Mouse (Mus musculus) layer of hippocampus, adult 18-20 months (tissue): Measurements from ENCODE around the gene Pomt1. TPM values are rescaled to one million over a fixed set of nuclear protein-coding genes. Genes with fewer than 3 reads are reported as not detected.

Experiments used
- DNase-seq, 2 experiments: peaks; one replicate each; pipeline ENCODE4 v3.0.0; 2022; ENCODE audit warnings: low spot score in 2 of 2
- total RNA-seq, 2 experiments: library from RNA; stranded (reverse); gene quantifications; 2 replicates each; pipeline ENCODE4 v1.2.3; 2021

Pomt1 gene
- total RNA-seq, 2 experiments from 2014 or later, result 23.3 to 24.4 TPM

DNA sequence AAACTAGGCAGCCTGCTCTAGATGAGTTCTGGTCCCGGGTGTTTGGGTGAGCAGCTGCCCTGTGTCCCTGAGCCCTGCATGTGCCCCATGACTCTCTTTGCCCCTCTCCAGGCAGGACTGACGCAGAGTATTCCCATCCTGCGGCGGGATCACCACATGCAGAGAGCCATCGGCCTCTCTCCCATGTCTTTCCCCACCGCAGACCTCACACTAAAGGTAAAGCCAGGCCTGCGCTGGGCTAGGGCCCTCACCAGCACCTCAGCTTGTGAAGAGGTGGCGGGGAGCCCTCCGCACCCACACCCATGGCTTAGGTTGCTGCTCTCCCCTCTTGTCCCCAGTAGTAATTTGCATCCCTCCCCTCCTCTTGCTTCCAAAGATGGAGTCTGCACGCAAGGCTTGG, 15.4 kb upstream of the Pomt1 start:
- DNase-seq, result no peak

GRCm38 (mm10) chr2:32221577-32221976, 14.8 kb upstream of the Pomt1 start:
- peak in 1 of 2 experiments; percentile 62 for DNase-seq

DNA sequence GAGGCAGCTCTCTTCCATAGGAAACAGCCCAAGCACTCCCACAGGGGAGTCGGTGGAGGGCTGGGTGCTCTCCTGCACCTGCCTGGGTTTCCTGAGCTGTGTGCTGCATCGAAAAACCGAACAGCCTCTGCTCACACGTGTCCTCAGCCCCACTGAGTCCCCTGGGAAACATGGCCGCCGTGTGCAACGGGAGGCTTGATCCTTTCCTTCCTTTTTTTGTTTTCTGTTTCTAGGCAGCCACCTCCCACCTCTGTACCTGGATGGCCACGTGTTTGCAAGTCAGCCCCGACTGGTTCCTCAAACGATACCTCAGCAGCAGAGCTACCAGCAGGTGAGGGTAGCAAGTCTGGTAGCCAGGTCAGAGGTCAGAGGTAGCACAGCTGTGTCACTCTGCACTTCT, 14.3 kb upstream of the Pomt1 start:
- no peak for DNase-seq

GRCm38 (mm10) chr2:32235433-32235832, 957 bp upstream of the Pomt1 start:
- DNase-seq, result no peak

GRCm38 (mm10) chr2:32236760-32237487, 534 bp downstream of the Pomt1 start:
- DNase-seq, result peak in 1 of 2 experiments; percentile 62

DNA sequence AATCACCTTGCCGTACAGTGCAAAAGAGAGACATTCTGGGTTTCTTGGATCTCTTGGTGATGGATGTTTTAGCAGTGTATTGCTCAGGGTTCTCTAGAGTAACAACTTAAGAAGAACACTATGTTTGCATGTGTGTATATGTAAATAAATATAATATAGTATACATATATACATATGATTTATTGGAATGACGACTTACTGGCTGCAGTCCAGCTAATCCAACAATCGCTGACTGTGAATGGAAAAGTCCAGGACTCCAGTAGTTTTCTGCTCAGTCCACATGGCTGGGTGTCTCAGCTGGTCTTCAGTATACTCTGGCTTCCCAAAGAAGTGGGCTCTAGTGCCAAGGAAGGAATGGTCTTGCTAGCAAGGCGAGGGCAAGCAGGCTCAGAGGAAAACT, 1.2 kb downstream of the Pomt1 start:
- no peak for DNase-seq

DNA sequence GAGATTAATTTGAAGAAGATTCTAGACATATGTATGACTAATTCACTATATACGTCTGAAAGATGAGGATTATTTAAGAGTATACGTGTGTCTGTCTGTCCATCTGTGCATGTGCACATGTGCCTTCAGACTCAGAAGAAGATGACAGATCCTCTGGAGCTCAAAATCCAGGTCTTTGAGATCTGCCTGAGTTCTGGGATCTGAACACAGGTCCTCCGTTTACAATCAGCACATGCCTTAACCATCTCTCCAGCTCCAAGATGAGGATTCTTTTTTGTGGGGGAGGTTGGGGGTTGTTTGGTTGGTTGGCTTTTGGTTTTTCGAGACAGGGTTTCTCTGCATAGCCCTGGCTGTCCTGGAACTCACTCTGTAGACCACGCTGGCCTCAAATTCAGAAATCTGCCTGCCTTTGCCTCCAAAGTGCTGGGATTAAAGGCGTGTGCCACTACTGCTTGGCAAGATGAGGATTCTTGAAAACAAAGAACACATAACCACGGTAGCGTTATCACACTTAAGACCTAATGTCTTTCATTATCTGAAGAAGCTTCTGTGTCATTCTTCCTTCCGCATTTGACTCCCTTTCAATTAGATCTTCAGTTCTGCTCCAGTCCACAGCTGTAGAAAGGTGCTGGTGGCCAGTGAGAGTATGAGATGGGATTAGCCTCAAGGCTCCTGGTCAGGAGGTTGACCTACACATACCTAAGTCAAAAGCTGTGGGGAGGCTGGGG, 2.5 kb downstream of the Pomt1 start:
- DNase-seq, result no peak

GRCm38 (mm10) chr2:32240591-32240990, 4.2 kb downstream of the Pomt1 start:
- DNase-seq, result no peak

- DNase-seq, result no peak
Observed at GRCm38 (mm10) chr2:32242986-32243385, 6.6 kb downstream of the Pomt1 start.

GRCm38 (mm10) chr2:32246741-32247140, 10.4 kb downstream of the Pomt1 start:
- no peak for DNase-seq

GRCm38 (mm10) chr2:32248377-32249361, 12.3 kb downstream of the Pomt1 start:
- no peak for DNase-seq

GRCm38 (mm10) chr2:32251791-32252527, 15.6 kb downstream of the Pomt1 start:
- no peak for DNase-seq

- no peak for DNase-seq
Observed at GRCm38 (mm10) chr2:32252658-32253057, 16.3 kb downstream of the Pomt1 start.

- no peak for DNase-seq
Observed at GRCm38 (mm10) chr2:32253352-32253751, 17.0 kb downstream of the Pomt1 start.

DNA sequence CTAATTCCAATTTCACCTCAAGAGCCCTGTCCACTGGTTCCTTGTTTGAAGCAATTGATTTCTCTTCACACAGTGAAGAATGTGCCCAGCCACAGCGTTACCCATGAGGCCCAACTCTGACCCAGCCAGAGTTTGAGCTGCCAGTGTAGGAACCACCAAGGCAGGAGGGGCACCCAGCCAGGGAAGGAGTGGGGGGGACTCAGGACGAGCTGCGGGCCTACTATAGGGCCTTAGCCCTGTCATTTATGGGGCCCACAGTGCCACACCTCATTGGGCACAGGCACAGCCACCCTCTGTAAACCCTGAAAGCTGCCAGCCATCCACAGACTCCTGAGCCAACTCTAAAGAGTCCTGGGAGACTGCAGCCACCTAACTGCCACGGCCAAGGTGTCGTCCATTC, 18.2 kb downstream of the Pomt1 start:
- DNase-seq, result no peak

GRCm38 (mm10) chr2:32256273-32256672, 19.9 kb downstream of the Pomt1 start:
- DNase-seq, result no peak

GRCm38 (mm10) chr2:32258887-32259533, 22.6 kb downstream of the Pomt1 start:
- no peak for DNase-seq

- peak; percentile 83 to 92 for DNase-seq
Observed at GRCm38 (mm10) chr2:32259657-32260417, 23.4 kb downstream of the Pomt1 start, which contains the start of gene Uck1. Gene Uck1, minus strand, starts transcription at chr2:32260159.

DNA sequence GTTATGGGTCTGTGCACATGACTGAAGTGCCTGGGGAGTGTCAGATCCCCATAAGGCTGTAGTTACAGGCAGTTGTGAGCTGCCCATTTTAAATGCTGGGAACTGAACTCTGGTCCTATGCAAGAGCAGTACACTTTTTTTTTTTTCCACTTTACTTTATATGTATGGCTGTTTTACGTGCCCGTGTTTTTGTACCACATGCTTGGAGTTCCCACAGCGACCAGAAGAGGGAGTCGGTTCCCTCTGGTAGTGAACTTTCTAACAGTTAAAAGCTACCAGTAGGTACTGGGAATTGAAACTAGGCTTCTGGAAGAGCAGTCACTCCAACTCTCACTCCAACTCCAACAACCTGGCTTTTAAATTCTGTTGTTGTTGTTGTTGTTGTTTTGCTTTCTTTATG, 24.2 kb downstream of the Pomt1 start:
- DNase-seq, result peak in 1 of 2 experiments; percentile 34
